Mouse (Mus musculus) kidney, postnatal 0 days (tissue): ENCODE results near the gene Ssu72. TPM values are rescaled to one million over a fixed set of nuclear protein-coding genes. Genes with fewer than 3 reads are reported as not detected.

Experiments used
- ATAC-seq: fragments of 200-750 bp; cut with Nextera tagmentation; replicated peaks from 2 replicates; pipeline ENCODE4 v1.8.0; 2017; ENCODE audit warnings: low read depth, moderate number of reproducible peaks, moderate TSS enrichment, moderate library complexity; ENCODE audit not compliant: low FRiP score
- DNase-seq: peaks from one replicate; pipeline ENCODE4 v3.0.0-alpha.2; 2016; ENCODE audit warnings: low spot score
- H3K27ac ChIP-seq: fragments of 300-500 bp; sonication (generic); 2 replicates; pipeline ENCODE4 v1.5.1; 2014; ENCODE audit warnings: mild to moderate bottlenecking
- H3K27me3 ChIP-seq: fragments of 300-500 bp; sonication (generic); 2 replicates; pipeline ENCODE4 v1.6.1; 2014; ENCODE audit warnings: low read length, mixed read lengths; ENCODE audit not compliant: insufficient read depth
- H3K36me3 ChIP-seq: fragments of 300-500 bp; sonication (generic); 2 replicates; pipeline ENCODE4 v1.6.1; 2014; ENCODE audit warnings: low read length, mixed read lengths; ENCODE audit not compliant: insufficient read depth
- H3K4me1 ChIP-seq: fragments of 300-500 bp; sonication (generic); replicated peaks from 2 replicates; pipeline ENCODE4 v1.6.1; 2014; ENCODE audit warnings: antibody characterized with exemption, low read length, mixed read lengths; ENCODE audit not compliant: insufficient read depth
- H3K4me2 ChIP-seq: fragments of 300-500 bp; sonication (generic); 2 replicates; pipeline ENCODE4 v1.6.1; 2014; ENCODE audit warnings: mild to moderate bottlenecking, low read length, moderate library complexity, mixed read lengths
- H3K4me3 ChIP-seq: fragments of 300-500 bp; sonication (generic); replicated peaks from 2 replicates; pipeline ENCODE4 v1.5.1; 2014; ENCODE audit warnings: low read depth, low read length
- H3K9ac ChIP-seq: fragments of 300-500 bp; sonication (generic); 2 replicates; pipeline ENCODE4 v1.6.1; 2014; ENCODE audit warnings: low read depth, low read length
- H3K9me3 ChIP-seq: fragments of 300-500 bp; sonication (generic); replicated peaks from 2 replicates; pipeline ENCODE4 v1.6.1; 2016; ENCODE audit warnings: low read length, inconsistent platforms, mixed read lengths
- CTCF ChIP-seq: IDR thresholded peaks from 2 replicates; pipeline ENCODE4 v1.5.1; 2016; ENCODE audit warnings: antibody characterized with exemption, low read depth, mild to moderate bottlenecking, moderate library complexity
- WGBS: fragments of 180-500 bp; shearing (Covaris S2); extraction: QIAGEN DNeasy Blood & Tissue Kit; methylation state at CpG from one replicate; pipeline ENCODE4 v1.1.7; 2014; 5-methylcytosine and 5-hydroxymethylcytosine counted together
- polyA plus RNA-seq: library from polyadenylated mRNA; unstranded; fragments of >200 nt; fragmentation: Nextera tagmentation; extraction: Ambion mirVana; gene quantifications from 2 replicates; pipeline ENCODE4 v1.2.1, GENCODE M21; 2015

Ssu72 gene
- polyA plus RNA-seq, 1 experiment from 2014 or later: 159 TPM

GRCm38 (mm10) chr4:155759862-155760612, 55.4 kb downstream of the Ssu72 start:
- peak overlapping the region; percentile 82 for H3K27ac ChIP-seq
- WGBS: 2% methylated on average over 10 of the region's 10 CpGs
- no peak for ATAC-seq

GRCm38 (mm10) chr4:155760613-155761355, 56.2 kb downstream of the Ssu72 start, which contains the start of gene Atad3a:
Gene Atad3a, minus strand, starts transcription at chr4:155761093.
- no peaks in the 10 kb centered on the region for H3K27me3 ChIP-seq
- H3K9ac ChIP-seq: peak within 1 kb of the TSS; percentile 72
- H3K4me2 ChIP-seq: peak within 1 kb of the TSS; percentile 90
- under 1% methylated on average over 68 of the region's 68 CpGs for WGBS
- TF ChIP-seq CTCF: no peak
- DNase-seq (peak; percentile 97), ATAC-seq (peak; percentile 97)
- H3K27ac ChIP-seq: peak within 1 kb of the TSS; percentile 82
- peak within 1 kb of the TSS; percentile 73 for H3K4me3 ChIP-seq
- no peaks in the 10 kb centered on the region for H3K9me3 ChIP-seq
- H3K4me1 ChIP-seq: 0 out of 2 replicates have a peak, but pooled peaks cover 16% of the 10 kb centered on the region
- peaks cover 3% of the 10 kb centered on the region; the same call in 1 of the 2 replicates for H3K36me3 ChIP-seq

More at GRCm38 (mm10) chr4:155759862-155760612, 55.4 kb downstream of the Ssu72 start:
- Histone ChIP-seq H3K4me1 (0 out of 2 replicates have a peak, but pooled peaks cover 16% of the 10 kb centered on the region), H3K9me3 (no peaks in the 10 kb centered on the region), H3K9ac (peak overlapping the region; percentile 72), H3K4me3 (peak overlapping the region; percentile 73), H3K27me3 (no peaks in the 10 kb centered on the region), H3K4me2 (peak overlapping the region; percentile 90), H3K36me3 (peaks cover 11% of the 10 kb centered on the region)
- DNase-seq: peak; percentile 61
- peak; percentile 54 for TF ChIP-seq CTCF

GRCm38 (mm10) chr4:155761356-155762099, 56.9 kb downstream of the Ssu72 start:
- peak overlapping the region; percentile 90 for H3K4me2 ChIP-seq
- TF ChIP-seq CTCF: no peak
- H3K27ac ChIP-seq: peak overlapping the region; percentile 50; the same call in 1 of the 2 replicates
- H3K9me3 ChIP-seq: no peaks in the 10 kb centered on the region
- WGBS: 2% methylated on average over 28 of the region's 28 CpGs
- 0 out of 2 replicates have a peak, but pooled peaks cover 16% of the 10 kb centered on the region for H3K4me1 ChIP-seq
- ATAC-seq (no peak), DNase-seq (no peak)
- H3K36me3 ChIP-seq: no peaks in the 10 kb centered on the region
- H3K9ac ChIP-seq: peak overlapping the region; percentile 61
- H3K27me3 ChIP-seq: no peaks in the 10 kb centered on the region
- H3K4me3 ChIP-seq: peak overlapping the region; percentile 73

- no peak overlapping the region for H3K27ac ChIP-seq
- no peak overlapping the region for H3K4me3 ChIP-seq
- H3K27me3 ChIP-seq: no peaks in the 10 kb centered on the region
- H3K36me3 ChIP-seq: no peaks in the 10 kb centered on the region
- DNase-seq (no peak), ATAC-seq (no peak)
- H3K9ac ChIP-seq: no peak overlapping the region
- no peaks in the 10 kb centered on the region for H3K9me3 ChIP-seq
- H3K4me2 ChIP-seq: no peak overlapping the region
- 0 out of 2 replicates have a peak, but pooled peaks cover 16% of the 10 kb centered on the region for H3K4me1 ChIP-seq
- WGBS: 81% methylated on average over 3 of the region's 3 CpGs
- TF ChIP-seq CTCF: no peak
Measured at GRCm38 (mm10) chr4:155762357-155762756, 57.8 kb downstream of the Ssu72 start.

GRCm38 (mm10) chr4:155769496-155769879, 64.9 kb downstream of the Ssu72 start:
- Histone ChIP-seq H3K27ac (peak overlapping the region; percentile 88; the same call in 1 of the 2 replicates), H3K9me3 (no peaks in the 10 kb centered on the region), H3K4me2 (peak overlapping the region; percentile 88), H3K4me1 (peaks cover 11% of the 10 kb centered on the region), H3K27me3 (no peaks in the 10 kb centered on the region), H3K36me3 (no peaks in the 10 kb centered on the region), H3K9ac (peak overlapping the region; percentile 73; the same call in 1 of the 2 replicates), H3K4me3 (peak overlapping the region; percentile 53)
- DNase-seq (no peak), ATAC-seq (no peak)
- TF ChIP-seq CTCF: no peak
- WGBS: 63% methylated on average over 5 of the region's 5 CpGs
